Mouse (Mus musculus): ENCODE data around the gene Fermt2. TPM values are rescaled to one million over a fixed set of nuclear protein-coding genes. Genes with fewer than 3 reads are reported as not detected.
"Not testable (repeated sequence)": the region's sequence is repeated elsewhere in the genome, so short reads cannot be mapped to it uniquely, and the experiment has no call there.

Gene Fermt2
- polyA plus RNA-seq, 1 experiment from 2014 or later: 177 TPM

- Histone ChIP-seq H3K4me2 (ENCODE audit: low read length) (no peak overlapping the region), H3K4me3 (ENCODE audit: low read depth, low read length) (no peak overlapping the region), H3K9me3 (ENCODE audit: control insufficient read depth, low read length) (no peaks in the 10 kb centered on the region), H3K27me3 (replicated peaks; ENCODE audit: control insufficient read depth, insufficient read depth, low read length) (no peaks in the 10 kb centered on the region), H3K4me1 (replicated peaks; ENCODE audit: control insufficient read depth, insufficient read depth, low read length) (peaks cover 28% of the 10 kb centered on the region), H3K27ac (ENCODE audit: low read depth) (no peak overlapping the region), H3K36me3 (ENCODE audit: control insufficient read depth, insufficient read depth, low read length) (peaks cover 18% of the 10 kb centered on the region; the same call in 1 of the 2 replicates), H3K9ac (ENCODE audit: low read length) (no peak overlapping the region)
- DNase-seq (ENCODE audit: low spot score) (no peak), ATAC-seq (replicated peaks; ENCODE audit: low FRiP score, low TSS enrichment, low read depth) (no peak)
- WGBS: 90% methylated on average over 10 of the region's 10 CpGs
Measured at GRCm38 (mm10) chr14:45504422-45505113, 25.4 kb downstream of the Fermt2 start.

- Histone ChIP-seq H3K9ac (ENCODE audit: low read length) (no peak overlapping the region), H3K9me3 (ENCODE audit: control insufficient read depth, low read length) (no peaks in the 10 kb centered on the region), H3K4me2 (ENCODE audit: low read length) (no peak overlapping the region), H3K27me3 (replicated peaks; ENCODE audit: control insufficient read depth, insufficient read depth, low read length) (no peaks in the 10 kb centered on the region), H3K4me3 (ENCODE audit: low read depth, low read length) (no peak overlapping the region), H3K27ac (ENCODE audit: low read depth) (no peak overlapping the region), H3K4me1 (replicated peaks; ENCODE audit: control insufficient read depth, insufficient read depth, low read length) (peaks cover 23% of the 10 kb centered on the region), H3K36me3 (ENCODE audit: control insufficient read depth, insufficient read depth, low read length) (peaks cover 18% of the 10 kb centered on the region; the same call in 1 of the 2 replicates)
- DNase-seq (ENCODE audit: low spot score) (no peak), ATAC-seq (replicated peaks; ENCODE audit: low FRiP score, low TSS enrichment, low read depth) (no peak)
- 77% methylated on average over 3 of the region's 3 CpGs for WGBS
Measured at GRCm38 (mm10) chr14:45503934-45504333, 26.0 kb downstream of the Fermt2 start.

- Histone ChIP-seq H3K4me2 (ENCODE audit: low read length) (no peak overlapping the region), H3K27ac (ENCODE audit: low read depth) (no peak overlapping the region), H3K36me3 (ENCODE audit: control insufficient read depth, insufficient read depth, low read length) (peaks cover 21% of the 10 kb centered on the region; the same call in 1 of the 2 replicates), H3K9me3 (ENCODE audit: control insufficient read depth, low read length) (0 out of 2 replicates have a peak, but pooled peaks cover 3% of the 10 kb centered on the region), H3K9ac (ENCODE audit: low read length) (no peak overlapping the region), H3K27me3 (replicated peaks; ENCODE audit: control insufficient read depth, insufficient read depth, low read length) (no peaks in the 10 kb centered on the region), H3K4me1 (replicated peaks; ENCODE audit: control insufficient read depth, insufficient read depth, low read length) (no peaks in the 10 kb centered on the region), H3K4me3 (ENCODE audit: low read depth, low read length) (no peak overlapping the region)
- DNase-seq (ENCODE audit: low spot score): no peak
- ATAC-seq (replicated peaks; ENCODE audit: low FRiP score, low TSS enrichment, low read depth): no peak
- 89% methylated on average over 11 of the region's 11 CpGs for WGBS
Measured at GRCm38 (mm10) chr14:45500052-45500451, 29.9 kb downstream of the Fermt2 start.

- Histone ChIP-seq H3K4me1 (replicated peaks; ENCODE audit: control insufficient read depth, insufficient read depth, low read length) (no peaks in the 10 kb centered on the region; the same call in 1 of the 2 replicates), H3K9me3 (ENCODE audit: control insufficient read depth, low read length) (0 out of 2 replicates have a peak, but pooled peaks cover 3% of the 10 kb centered on the region), H3K4me2 (ENCODE audit: low read length) (no peak overlapping the region), H3K36me3 (ENCODE audit: control insufficient read depth, insufficient read depth, low read length) (0 out of 2 replicates have a peak, but pooled peaks cover 4% of the 10 kb centered on the region), H3K9ac (ENCODE audit: low read length) (no peak overlapping the region), H3K4me3 (ENCODE audit: low read depth, low read length) (no peak overlapping the region), H3K27ac (ENCODE audit: low read depth) (no peak overlapping the region), H3K27me3 (replicated peaks; ENCODE audit: control insufficient read depth, insufficient read depth, low read length) (no peaks in the 10 kb centered on the region)
- WGBS: 97% methylated on average over 3 of the region's 3 CpGs
- ATAC-seq (replicated peaks; ENCODE audit: low FRiP score, low TSS enrichment, low read depth) (no peak), DNase-seq (ENCODE audit: low spot score) (no peak)
Measured at GRCm38 (mm10) chr14:45497116-45497515, 32.8 kb downstream of the Fermt2 start.

- not testable (repeated sequence) for H3K36me3 ChIP-seq (ENCODE audit: control insufficient read depth, insufficient read depth, low read length); DNase-seq (ENCODE audit: low spot score); H3K27ac ChIP-seq (ENCODE audit: low read depth); H3K27me3 ChIP-seq (replicated peaks; ENCODE audit: control insufficient read depth, insufficient read depth, low read length); H3K4me1 ChIP-seq (replicated peaks; ENCODE audit: control insufficient read depth, insufficient read depth, low read length); ATAC-seq (replicated peaks; ENCODE audit: low FRiP score, low TSS enrichment, low read depth); H3K9me3 ChIP-seq (ENCODE audit: control insufficient read depth, low read length); H3K9ac ChIP-seq (ENCODE audit: low read length); H3K4me3 ChIP-seq (ENCODE audit: low read depth, low read length); H3K4me2 ChIP-seq (ENCODE audit: low read length)
- WGBS: 93% methylated on average over 14 of the region's 14 CpGs
Measured at GRCm38 (mm10) chr14:45495810-45496209, 34.1 kb downstream of the Fermt2 start.

- no peak overlapping the region for H3K9ac ChIP-seq (ENCODE audit: low read length)
- 0 out of 2 replicates have a peak, but pooled peaks cover 2% of the 10 kb centered on the region for H3K36me3 ChIP-seq (ENCODE audit: control insufficient read depth, insufficient read depth, low read length)
- H3K4me1 ChIP-seq (replicated peaks; ENCODE audit: control insufficient read depth, insufficient read depth, low read length): peaks cover 4% of the 10 kb centered on the region
- ATAC-seq (replicated peaks; ENCODE audit: low FRiP score, low TSS enrichment, low read depth) (no peak), DNase-seq (ENCODE audit: low spot score) (no peak)
- no peaks in the 10 kb centered on the region for H3K27me3 ChIP-seq (replicated peaks; ENCODE audit: control insufficient read depth, insufficient read depth, low read length)
- no peak overlapping the region for H3K27ac ChIP-seq (ENCODE audit: low read depth)
- no peak overlapping the region for H3K4me2 ChIP-seq (ENCODE audit: low read length)
- WGBS: 87% methylated on average over 4 of the region's 4 CpGs
- no peak overlapping the region for H3K4me3 ChIP-seq (ENCODE audit: low read depth, low read length)
- 0 out of 2 replicates have a peak, but pooled peaks cover 3% of the 10 kb centered on the region for H3K9me3 ChIP-seq (ENCODE audit: control insufficient read depth, low read length)
Measured at GRCm38 (mm10) chr14:45493891-45494290, 36.0 kb downstream of the Fermt2 start.

- Histone ChIP-seq H3K27ac (ENCODE audit: low read depth) (0 out of 2 replicates have a peak overlapping the region, but pooled peaks have one; percentile 51), H3K27me3 (replicated peaks; ENCODE audit: control insufficient read depth, insufficient read depth, low read length) (no peaks in the 10 kb centered on the region), H3K9me3 (ENCODE audit: control insufficient read depth, low read length) (0 out of 2 replicates have a peak, but pooled peaks cover 3% of the 10 kb centered on the region), H3K4me1 (replicated peaks; ENCODE audit: control insufficient read depth, insufficient read depth, low read length) (peaks cover 4% of the 10 kb centered on the region), H3K36me3 (ENCODE audit: control insufficient read depth, insufficient read depth, low read length) (0 out of 2 replicates have a peak, but pooled peaks cover 2% of the 10 kb centered on the region), H3K9ac (ENCODE audit: low read length) (no peak overlapping the region), H3K4me2 (ENCODE audit: low read length) (no peak overlapping the region), H3K4me3 (ENCODE audit: low read depth, low read length) (no peak overlapping the region)
- DNase-seq (ENCODE audit: low spot score): no peak
- WGBS: 96% methylated on average over 4 of the region's 4 CpGs
- no peak for ATAC-seq (replicated peaks; ENCODE audit: low FRiP score, low TSS enrichment, low read depth)
Measured at GRCm38 (mm10) chr14:45492668-45493067, 37.2 kb downstream of the Fermt2 start.

- DNase-seq (ENCODE audit: low spot score) (no peak), ATAC-seq (replicated peaks; ENCODE audit: low FRiP score, low TSS enrichment, low read depth) (no peak)
- Histone ChIP-seq H3K9me3 (ENCODE audit: control insufficient read depth, low read length) (0 out of 2 replicates have a peak, but pooled peaks cover 3% of the 10 kb centered on the region), H3K4me1 (replicated peaks; ENCODE audit: control insufficient read depth, insufficient read depth, low read length) (peaks cover 4% of the 10 kb centered on the region), H3K9ac (ENCODE audit: low read length) (no peak overlapping the region), H3K4me3 (ENCODE audit: low read depth, low read length) (no peak overlapping the region), H3K27me3 (replicated peaks; ENCODE audit: control insufficient read depth, insufficient read depth, low read length) (no peaks in the 10 kb centered on the region), H3K27ac (ENCODE audit: low read depth) (peak overlapping the region; percentile 51; the same call in 1 of the 2 replicates), H3K36me3 (ENCODE audit: control insufficient read depth, insufficient read depth, low read length) (peaks cover 8% of the 10 kb centered on the region; the same call in 1 of the 2 replicates), H3K4me2 (ENCODE audit: low read length) (no peak overlapping the region)
- WGBS: 34% methylated on average over 4 of the region's 4 CpGs
Measured at GRCm38 (mm10) chr14:45492038-45492437, 37.9 kb downstream of the Fermt2 start.
